In the genomic region with DNA sequence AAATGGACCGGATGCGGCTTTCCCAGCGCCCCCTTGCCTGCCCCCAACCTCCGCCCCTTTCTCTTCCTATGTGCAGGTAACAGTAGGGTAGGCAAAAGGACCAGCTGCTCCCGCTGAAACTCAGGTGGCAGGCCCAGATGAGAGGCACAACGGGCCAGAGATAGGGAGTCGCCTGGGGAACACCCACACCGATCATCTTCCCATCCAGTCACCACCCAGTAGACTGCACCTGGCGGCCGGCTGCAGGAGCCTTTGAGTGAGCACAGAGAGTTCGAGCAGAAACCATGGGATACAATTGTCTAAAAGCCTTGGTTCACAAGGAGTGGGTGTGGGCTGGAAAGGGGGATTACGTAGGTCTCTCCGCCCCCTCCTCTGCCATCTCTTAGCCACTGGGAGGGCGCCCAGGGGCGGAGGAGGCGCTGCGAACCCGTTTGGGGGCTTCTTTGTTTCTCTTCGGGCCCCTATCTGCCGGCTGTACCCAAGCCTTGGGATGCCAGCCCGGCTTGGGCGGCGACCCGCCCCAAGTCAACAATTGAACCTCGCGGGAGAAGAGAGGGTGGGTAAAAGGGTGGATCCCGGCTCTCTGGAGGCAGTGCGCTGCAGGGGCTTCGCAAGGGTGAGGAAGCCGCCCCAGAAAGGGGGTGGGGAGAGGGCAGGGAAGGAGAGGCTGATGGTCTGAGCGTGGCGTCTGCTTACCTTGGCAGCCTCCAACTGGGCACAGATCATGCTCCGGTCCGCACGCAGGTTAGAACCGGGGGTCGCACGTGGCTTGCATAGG, we compare ENCODE assay signal across 9 mouse cellular contexts. TPM values are rescaled to one million over a fixed set of nuclear protein-coding genes. Genes with fewer than 3 reads are reported as not detected.
DNase-seq lines count a peak whose midpoint lies in the region; ATAC-seq and TF ChIP-seq lines count a peak whose summit lies in the region.
"Had no signal": no experiment of that assay in that cellular context is flagged by ENCODE, and none has a peak within 500 bp of the region (broad histone marks: within the 10 kb centered on the region; RNA-seq: fewer than 3 reads in every experiment).

No protein-coding gene starts in this region.

- 3% methylated on average over 38 of the region's 38 CpGs for WGBS in lung, adult 2 months
- WGBS in heart, embryonic 16.5 days = 3% methylated on average over 38 of the region's 38 CpGs
- WGBS in midbrain, embryonic 14.5 days = 2% methylated on average over 38 of the region's 38 CpGs

- no peak for TF ChIP-seq POLR2A in lung, adult 2 months (IDR thresholded peaks at IDR 0.05; ENCODE audit: borderline replicate concordance, extremely low read depth, low read depth, low read length)

- peaks cover 17% of the 10 kb centered on the region for H3K27me3 ChIP-seq in heart, embryonic 16.5 days (ENCODE audit: control insufficient read depth, insufficient read depth, low read length)
- H3K27me3 ChIP-seq in midbrain, embryonic 14.5 days (ENCODE audit: control insufficient read depth, insufficient read depth, low read length) = no peaks in the 10 kb centered on the region

- H3K9me3 ChIP-seq in heart, embryonic 16.5 days (replicated peaks; ENCODE audit: control insufficient read depth, low read length) = no peaks in the 10 kb centered on the region
- no peaks in the 10 kb centered on the region for H3K9me3 ChIP-seq in midbrain, embryonic 14.5 days (ENCODE audit: control insufficient read depth, low read length)

- peak overlapping the region; percentile 51 for H3K9ac ChIP-seq in heart, embryonic 16.5 days (ENCODE audit: low read length)
- H3K9ac ChIP-seq in midbrain, embryonic 14.5 days (replicated peaks; ENCODE audit: low read length) = peak overlapping the region; percentile 88

- peak; percentile 72 for ATAC-seq in heart, embryonic 16.5 days (replicated peaks; ENCODE audit: extremely low read depth, insufficient read depth, low FRiP score)
- ATAC-seq in midbrain, embryonic 14.5 days (ENCODE audit: low FRiP score, low TSS enrichment) = peak; percentile 90

- H3K4me3 ChIP-seq in lung, adult 2 months (replicated peaks; ENCODE audit: extremely low read depth, low read depth, low read length) = peak overlapping the region; percentile 24
- peak overlapping the region; percentile 65 for H3K4me3 ChIP-seq in heart, embryonic 16.5 days (ENCODE audit: low read length)
- H3K4me3 ChIP-seq in midbrain, embryonic 14.5 days (replicated peaks; ENCODE audit: low read depth, low read length) = peak overlapping the region; percentile 74

- H3K27ac ChIP-seq in heart, embryonic 16.5 days (ENCODE audit: low read length) = no peak overlapping the region
- peak overlapping the region; percentile 95 for H3K27ac ChIP-seq in midbrain, embryonic 14.5 days (replicated peaks; ENCODE audit: low read depth, low read length)

- H3K36me3 ChIP-seq in heart, embryonic 16.5 days (ENCODE audit: control insufficient read depth, insufficient read depth) = no peaks in the 10 kb centered on the region
- no peaks in the 10 kb centered on the region for H3K36me3 ChIP-seq in midbrain, embryonic 14.5 days (ENCODE audit: control insufficient read depth, insufficient read depth, low read length)

- H3K4me2 ChIP-seq in heart, embryonic 16.5 days (ENCODE audit: low read depth, low read length) = peak overlapping the region; percentile 98
- H3K4me2 ChIP-seq in midbrain, embryonic 14.5 days (ENCODE audit: low read length) = peak overlapping the region; percentile 59

- H3K4me1 ChIP-seq in lung, adult 2 months (ENCODE audit: control insufficient read depth, insufficient read depth, low read length) = no peaks in the 10 kb centered on the region
- peaks cover 2% of the 10 kb centered on the region; the same call in 1 of the 2 replicates for H3K4me1 ChIP-seq in heart, embryonic 16.5 days (ENCODE audit: control insufficient read depth, insufficient read depth, low read length)
- peaks cover 15% of the 10 kb centered on the region for H3K4me1 ChIP-seq in midbrain, embryonic 14.5 days (ENCODE audit: control insufficient read depth, insufficient read depth, low read length)

- DNase-seq in lung, adult 2 months = peak; percentile 8
- DNase-seq in lung, postnatal 25 days (ENCODE audit: low spot score) = no peak
- peak; percentile 67 for DNase-seq in embryo, embryonic 11 days
- peak; percentile 55 to 57 for DNase-seq in left cerebral cortex, adult 8-10 months (ENCODE audit: low spot score in 2 of 2)
- peak; percentile 87 for DNase-seq in midbrain, embryonic 14.5 days
- DNase-seq in spleen, postnatal 14 days (ENCODE audit: low spot score in 2 of 2) = no peak
- no peak for DNase-seq in spleen, adult 18-20 months

- no peak for TF ChIP-seq CTCF in lung, adult 2 months (IDR thresholded peaks at IDR 0.05; ENCODE audit: insufficient read depth, low read length)

RNA-seq across cellular contexts. Expression of a gene that starts 0.7 kb away (rescaled TPM):
- polyA plus RNA-seq in lung, adult 2 months (2012; rRNA removed) = not detected in 2 replicates
- polyA plus RNA-seq in heart, embryonic 16.5 days (2015; fragmentation: Nextera tagmentation; extraction: Ambion mirVana) = 0.20 and 0.41 TPM in 2 replicates
- 100 to 1,000 TPM; 101 to 122 (median 105) TPM for total RNA-seq in left cerebral cortex, adult 8-10 months (2022)
- polyA plus RNA-seq in midbrain, embryonic 14.5 days (2014; fragmentation: Nextera tagmentation; extraction: Ambion mirVana) = 41.5 and 43.0 TPM in 2 replicates
- polyA plus RNA-seq: small intestine, adult 2 months had no signal

Comparison
In these comparisons a context has a peak if more than half of its experiments do, and no peak if none do; other contexts are left out.
1. DNase-seq: peak in lung, adult 2 months (single experiment), embryo, embryonic 11 days (single experiment), left cerebral cortex, adult 8-10 months (2 of 2) and midbrain, embryonic 14.5 days (single experiment); none in lung, postnatal 25 days (single experiment), spleen, postnatal 14 days (0 of 2) and spleen, adult 18-20 months (0 of 2).
2. H3K4me3 ChIP-seq: peak in every context shown above with its lines; median percentile 74 in midbrain, embryonic 14.5 days; 65 in heart, embryonic 16.5 days; 24 in lung, adult 2 months.
3. RNA of a gene that starts 0.7 kb away (polyA plus RNA-seq): 41.5 to 43.0 TPM in midbrain, embryonic 14.5 days; 0.20 to 0.41 TPM in heart, embryonic 16.5 days and not detected in lung, adult 2 months; every median in the first group is over 10 times any median in the second.